Mouse (Mus musculus) intestine, embryonic 14.5 days (tissue): ENCODE measurements at regions not wholly inside any gene's neighbourhood (a gene's known extent, or its start where the extent isn't known, plus 50 kb on each side); places are given as distances from the start of the nearest gene placed in this dataset.

Experiments used
- ATAC-seq: fragments of 200-750 bp; cut with Nextera tagmentation; replicated peaks from 2 replicates; pipeline ENCODE4 v1.8.0; 2017; ENCODE audit warnings: low read depth, moderate number of reproducible peaks, moderate TSS enrichment, moderate library complexity; ENCODE audit not compliant: low FRiP score, low TSS enrichment
- DNase-seq: peaks from one replicate; pipeline ENCODE4 v3.0.0-alpha.2; 2018; ENCODE audit warnings: low spot score
- H3K27ac ChIP-seq: fragments of 300-500 bp; sonication (generic); 2 replicates; pipeline ENCODE4 v1.5.1; 2014; ENCODE audit warnings: low read depth, mild to moderate bottlenecking, control low read depth
- H3K27me3 ChIP-seq: fragments of 300-500 bp; sonication (generic); replicated peaks from 2 replicates; pipeline ENCODE4 v1.6.1; 2014; ENCODE audit warnings: low read length, control low read depth; ENCODE audit not compliant: control insufficient read depth, insufficient read depth
- H3K36me3 ChIP-seq: fragments of 300-500 bp; sonication (generic); 2 replicates; pipeline ENCODE4 v1.6.1; 2014; ENCODE audit warnings: low read length, control low read depth; ENCODE audit not compliant: control insufficient read depth, insufficient read depth
- H3K4me1 ChIP-seq: fragments of 300-500 bp; sonication (generic); replicated peaks from 2 replicates; pipeline ENCODE4 v1.6.1; 2014; ENCODE audit warnings: low read length, control low read depth, mixed read lengths; ENCODE audit not compliant: control insufficient read depth, insufficient read depth
- H3K4me2 ChIP-seq: fragments of 300-500 bp; sonication (generic); 2 replicates; pipeline ENCODE4 v1.6.1; 2014; ENCODE audit warnings: low read length
- H3K4me3 ChIP-seq: fragments of 300-500 bp; sonication (generic); 2 replicates; pipeline ENCODE4 v1.5.1; 2014; ENCODE audit warnings: low read depth, low read length, control low read depth, mixed read lengths
- H3K9ac ChIP-seq: fragments of 300-500 bp; sonication (generic); 2 replicates; pipeline ENCODE4 v1.6.1; 2014; ENCODE audit warnings: mild to moderate bottlenecking, low read length
- H3K9me3 ChIP-seq: fragments of 300-500 bp; sonication (generic); 2 replicates; pipeline ENCODE4 v1.6.1; 2016; ENCODE audit warnings: low read length, control low read depth; ENCODE audit not compliant: control insufficient read depth
- WGBS: fragments of 180-500 bp; shearing (Covaris S2); extraction: QIAGEN DNeasy Blood & Tissue Kit; methylation state at CpG from one replicate; pipeline ENCODE4 v1.1.7; 2014; 5-methylcytosine and 5-hydroxymethylcytosine counted together

GRCm38 (mm10) chr17:15646768-15647167 lies 58.0 kb upstream of the Chd1 start:
- no peaks in the 10 kb centered on the region for H3K9me3 ChIP-seq
- 27% methylated on average over 1 of the region's 1 CpGs for WGBS
- ATAC-seq = no peak

DNA sequence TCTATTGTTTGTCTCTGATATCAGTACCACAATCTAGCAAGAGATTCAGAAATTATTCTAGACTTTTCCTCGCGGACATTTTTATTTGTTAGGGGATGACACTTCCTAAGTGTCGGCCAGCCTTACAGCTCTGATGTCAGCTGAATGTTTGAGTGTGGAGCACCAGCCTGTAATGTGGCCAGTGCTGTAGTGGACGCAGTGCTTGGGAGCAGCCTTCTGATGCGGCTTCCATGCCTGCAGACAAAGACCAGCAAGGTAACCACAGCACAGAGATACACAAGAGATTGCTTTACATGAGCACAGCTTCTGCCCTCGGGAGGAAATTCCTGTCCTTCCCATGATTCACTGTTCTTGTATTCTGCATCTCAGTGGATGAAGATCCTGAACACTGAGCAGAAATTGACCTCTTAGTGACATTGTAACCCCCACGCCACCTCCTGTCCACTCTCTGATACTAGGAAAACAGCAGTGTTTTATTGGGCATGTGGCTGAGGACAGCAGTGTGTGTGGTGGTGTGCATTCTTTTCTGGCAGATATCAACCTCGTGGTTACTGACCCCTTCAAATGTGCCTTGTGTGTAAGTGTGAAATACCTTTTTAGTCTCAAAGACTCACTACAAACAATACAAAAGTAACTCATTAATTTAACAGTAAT lies 54.6 kb upstream of the Chd1 start:
- H3K4me1 ChIP-seq = no peaks in the 10 kb centered on the region

More at GRCm38 (mm10) chr17:15646768-15647167, 58.0 kb upstream of the Chd1 start:
- no peak for DNase-seq
- H3K27ac ChIP-seq = no peak overlapping the region
- H3K4me1 ChIP-seq = no peaks in the 10 kb centered on the region
- no peak overlapping the region for H3K4me2 ChIP-seq
- H3K9ac ChIP-seq = no peak overlapping the region
- no peaks in the 10 kb centered on the region for H3K27me3 ChIP-seq
- no peak overlapping the region for H3K4me3 ChIP-seq
- H3K36me3 ChIP-seq = no peaks in the 10 kb centered on the region

GRCm38 (mm10) chr17:15651869-15652268 lies 52.9 kb upstream of the Chd1 start:
- H3K4me3 ChIP-seq = no peak overlapping the region
- no peaks in the 10 kb centered on the region for H3K9me3 ChIP-seq
- H3K4me2 ChIP-seq = no peak overlapping the region
- no peak overlapping the region for H3K27ac ChIP-seq
- no peaks in the 10 kb centered on the region for H3K36me3 ChIP-seq
- DNase-seq (no peak), ATAC-seq (no peak)
- H3K9ac ChIP-seq = no peak overlapping the region
- no peaks in the 10 kb centered on the region for H3K27me3 ChIP-seq
- 85% methylated on average over 3 of the region's 3 CpGs for WGBS
- peaks cover 1% of the 10 kb centered on the region; the same call in 1 of the 2 replicates for H3K4me1 ChIP-seq

More for the DNA sequence above, 54.6 kb upstream of the Chd1 start:
- Histone ChIP-seq H3K4me2 (no peak overlapping the region), H3K4me3 (no peak overlapping the region), H3K9ac (no peak overlapping the region), H3K9me3 (no peaks in the 10 kb centered on the region), H3K27me3 (no peaks in the 10 kb centered on the region), H3K36me3 (no peaks in the 10 kb centered on the region), H3K27ac (no peak overlapping the region)
- no peak for ATAC-seq
- 44% methylated on average over 8 of the region's 8 CpGs for WGBS
- no peak for DNase-seq
